Mouse (Mus musculus): ENCODE measurements at regions not wholly inside any gene's neighbourhood (a gene's known extent, or its start where the extent isn't known, plus 50 kb on each side); places are given as distances from the start of the nearest gene placed in this dataset.

DNA sequence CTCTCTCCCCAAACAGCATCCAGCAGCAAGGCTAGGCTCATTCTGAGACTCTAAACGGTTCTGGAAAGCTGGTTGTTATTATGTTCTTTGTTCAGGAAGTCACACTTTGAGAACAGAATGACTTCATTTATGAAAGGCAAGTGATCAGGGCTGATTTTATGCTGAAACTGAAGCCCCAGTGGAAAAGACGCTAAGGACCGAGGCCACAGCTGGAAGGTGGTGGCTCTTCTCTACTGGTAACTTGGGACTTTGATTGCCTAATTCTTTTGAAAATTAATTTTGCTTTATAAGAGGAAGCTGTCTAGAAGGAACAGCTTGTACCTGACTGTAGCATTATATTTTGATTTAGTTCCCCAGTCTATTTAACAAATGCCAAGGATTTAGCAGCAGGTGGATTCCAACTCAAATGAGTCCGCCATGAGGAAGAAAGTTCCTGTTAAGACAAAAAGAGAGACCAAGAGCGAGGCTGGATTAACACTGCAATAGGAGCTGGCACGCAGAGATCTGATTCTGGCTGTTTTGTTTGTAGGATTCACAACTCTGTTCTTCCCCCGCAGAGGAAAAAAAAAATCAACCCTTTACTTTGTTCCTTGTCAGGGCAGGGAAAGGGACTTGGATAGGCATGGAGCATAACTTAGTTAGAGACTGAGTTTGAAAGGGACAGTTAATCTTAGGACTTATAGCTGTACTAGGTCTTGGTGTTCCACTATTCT lies 388.3 kb upstream of the Slc30a5 start:
- Histone ChIP-seq H3K4me1 (ENCODE audit: control insufficient read depth, insufficient read depth, low read length) (no peaks in the 10 kb centered on the region; the same call in 1 of the 2 replicates), H3K4me3 (replicated peaks; ENCODE audit: control insufficient read depth, low read depth, low read length) (no peak overlapping the region), H3K27ac (ENCODE audit: control insufficient read depth, insufficient read depth, low read depth, low read length, poor library complexity) (no peak overlapping the region)
- 78% methylated on average over 7 of the region's 7 CpGs for whole genome bisulfite sequencing
- TF ChIP-seq CTCF (IDR thresholded peaks at IDR 0.05; ENCODE audit: control insufficient read depth, insufficient read depth, low read length) (no peak), POLR2A (IDR thresholded peaks at IDR 0.05; ENCODE audit: borderline replicate concordance, control insufficient read depth, low read depth, low read length) (no peak)

DNA sequence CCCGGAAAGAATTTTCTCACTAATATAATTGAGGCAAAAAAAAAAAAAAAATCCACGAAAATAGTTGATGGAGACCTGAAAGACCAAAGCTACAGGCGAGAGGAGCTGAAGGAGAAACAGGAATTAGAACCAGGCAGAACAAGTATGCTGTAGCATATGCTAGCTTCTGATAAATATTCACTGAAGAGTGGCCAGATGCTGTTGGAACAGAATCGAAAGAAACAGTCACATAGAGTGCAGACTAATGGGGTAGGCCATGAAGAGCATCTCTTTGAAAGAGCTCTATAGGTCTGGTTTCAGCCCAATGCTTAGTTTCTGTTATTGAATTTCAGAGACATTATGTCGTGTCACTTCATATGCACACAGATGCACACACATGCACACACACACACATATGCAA lies 386.3 kb upstream of the Slc30a5 start:
- no peak overlapping the region for H3K27ac ChIP-seq (ENCODE audit: control insufficient read depth, insufficient read depth, low read depth, low read length, poor library complexity)
- H3K4me1 ChIP-seq (ENCODE audit: control insufficient read depth, insufficient read depth, low read length) = no peaks in the 10 kb centered on the region; the same call in 1 of the 2 replicates
- no peak overlapping the region for H3K4me3 ChIP-seq (replicated peaks; ENCODE audit: control insufficient read depth, low read depth, low read length)
- TF ChIP-seq CTCF (IDR thresholded peaks at IDR 0.05; ENCODE audit: control insufficient read depth, insufficient read depth, low read length) (no peak), POLR2A (IDR thresholded peaks at IDR 0.05; ENCODE audit: borderline replicate concordance, control insufficient read depth, low read depth, low read length) (no peak)
- 76% methylated on average over 5 of the region's 5 CpGs for WGBS

GRCm38 (mm10) chr13:101216897-101217480 lies 383.8 kb upstream of the Slc30a5 start:
- TF ChIP-seq POLR2A (IDR thresholded peaks at IDR 0.05; ENCODE audit: borderline replicate concordance, control insufficient read depth, low read depth, low read length) = no peak
- no peak for TF ChIP-seq CTCF (IDR thresholded peaks at IDR 0.05; ENCODE audit: control insufficient read depth, insufficient read depth, low read length)
- Histone ChIP-seq H3K4me3 (replicated peaks; ENCODE audit: control insufficient read depth, low read depth, low read length) (no peak overlapping the region), H3K27ac (ENCODE audit: control insufficient read depth, insufficient read depth, low read depth, low read length, poor library complexity) (no peak overlapping the region), H3K4me1 (ENCODE audit: control insufficient read depth, insufficient read depth, low read length) (no peaks in the 10 kb centered on the region)
- WGBS = 81% methylated on average over 8 of the region's 8 CpGs

- Histone ChIP-seq H3K4me1 (ENCODE audit: control insufficient read depth, insufficient read depth, low read length) (no peaks in the 10 kb centered on the region), H3K27ac (ENCODE audit: control insufficient read depth, insufficient read depth, low read depth, low read length, poor library complexity) (no peak overlapping the region), H3K4me3 (replicated peaks; ENCODE audit: control insufficient read depth, low read depth, low read length) (no peak overlapping the region)
- 74% methylated on average over 4 of the region's 4 CpGs for WGBS
- TF ChIP-seq CTCF (IDR thresholded peaks at IDR 0.05; ENCODE audit: control insufficient read depth, insufficient read depth, low read length) (no peak), POLR2A (IDR thresholded peaks at IDR 0.05; ENCODE audit: borderline replicate concordance, control insufficient read depth, low read depth, low read length) (no peak)
Observed at GRCm38 (mm10) chr13:101216421-101216820, 383.2 kb upstream of the Slc30a5 start.

GRCm38 (mm10) chr13:101215792-101216221 lies 382.6 kb upstream of the Slc30a5 start:
- H3K4me1 ChIP-seq (ENCODE audit: control insufficient read depth, insufficient read depth, low read length) = no peaks in the 10 kb centered on the region
- no peak overlapping the region for H3K4me3 ChIP-seq (replicated peaks; ENCODE audit: control insufficient read depth, low read depth, low read length)
- no peak for TF ChIP-seq CTCF (IDR thresholded peaks at IDR 0.05; ENCODE audit: control insufficient read depth, insufficient read depth, low read length)
- no peak for TF ChIP-seq POLR2A (IDR thresholded peaks at IDR 0.05; ENCODE audit: borderline replicate concordance, control insufficient read depth, low read depth, low read length)
- no peak overlapping the region for H3K27ac ChIP-seq (ENCODE audit: control insufficient read depth, insufficient read depth, low read depth, low read length, poor library complexity)
- WGBS = 80% methylated on average over 11 of the region's 11 CpGs

DNA sequence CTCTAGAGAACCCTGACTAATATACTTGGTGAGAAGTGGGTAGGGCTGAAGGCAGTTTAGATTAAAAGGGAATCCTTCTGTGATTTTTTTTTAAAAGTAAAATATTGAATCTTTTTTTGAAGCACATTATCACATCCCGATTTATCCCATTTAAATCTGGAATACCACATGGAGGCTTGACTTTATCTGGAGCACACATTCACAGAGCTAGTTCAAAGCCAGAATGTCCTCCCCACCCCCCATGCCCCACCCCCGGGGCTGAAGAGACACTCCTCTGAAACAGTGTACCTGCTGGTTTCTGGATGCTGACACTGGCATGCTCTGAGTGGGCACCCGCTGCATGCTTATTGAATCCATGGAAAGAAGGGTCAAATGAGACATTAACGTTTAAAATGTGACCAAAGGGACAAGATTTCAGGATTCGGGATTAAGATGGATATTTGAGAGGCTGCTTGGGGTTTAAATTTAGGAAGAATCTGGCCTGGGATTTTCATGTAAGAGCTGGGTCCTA lies 382.0 kb upstream of the Slc30a5 start:
- Histone ChIP-seq H3K27ac (ENCODE audit: control insufficient read depth, insufficient read depth, low read depth, low read length, poor library complexity) (no peak overlapping the region), H3K4me3 (replicated peaks; ENCODE audit: control insufficient read depth, low read depth, low read length) (no peak overlapping the region), H3K4me1 (ENCODE audit: control insufficient read depth, insufficient read depth, low read length) (no peaks in the 10 kb centered on the region)
- 75% methylated on average over 5 of the region's 5 CpGs for WGBS
- TF ChIP-seq POLR2A (IDR thresholded peaks at IDR 0.05; ENCODE audit: borderline replicate concordance, control insufficient read depth, low read depth, low read length) (no peak), CTCF (IDR thresholded peaks at IDR 0.05; ENCODE audit: control insufficient read depth, insufficient read depth, low read length) (no peak)

DNA sequence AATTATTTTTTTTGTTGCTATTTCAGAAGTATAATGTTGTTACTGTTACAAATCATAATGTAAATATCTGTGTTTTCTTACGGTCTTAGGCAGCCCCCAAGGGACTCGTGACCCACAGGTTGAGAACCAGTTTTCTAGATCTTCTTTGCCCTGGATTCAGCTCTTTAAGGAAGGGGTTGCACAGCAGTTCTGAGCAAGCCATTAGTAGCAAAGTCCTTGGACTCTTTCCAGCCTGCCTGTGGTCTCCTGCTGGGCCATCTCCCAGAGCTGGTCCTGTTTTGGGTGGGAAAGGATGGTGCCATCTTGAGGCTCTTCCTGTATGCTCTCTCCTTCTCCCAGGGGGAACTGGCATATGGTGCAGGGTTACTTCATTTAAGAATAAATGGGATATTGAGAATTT lies 380.9 kb upstream of the Slc30a5 start:
- no peak overlapping the region for H3K27ac ChIP-seq (ENCODE audit: control insufficient read depth, insufficient read depth, low read depth, low read length, poor library complexity)
- H3K4me3 ChIP-seq (replicated peaks; ENCODE audit: control insufficient read depth, low read depth, low read length) = no peak overlapping the region
- WGBS = 89% methylated on average over 2 of the region's 2 CpGs
- TF ChIP-seq POLR2A (IDR thresholded peaks at IDR 0.05; ENCODE audit: borderline replicate concordance, control insufficient read depth, low read depth, low read length) (no peak), CTCF (IDR thresholded peaks at IDR 0.05; ENCODE audit: control insufficient read depth, insufficient read depth, low read length) (no peak)
- H3K4me1 ChIP-seq (ENCODE audit: control insufficient read depth, insufficient read depth, low read length) = no peaks in the 10 kb centered on the region

DNA sequence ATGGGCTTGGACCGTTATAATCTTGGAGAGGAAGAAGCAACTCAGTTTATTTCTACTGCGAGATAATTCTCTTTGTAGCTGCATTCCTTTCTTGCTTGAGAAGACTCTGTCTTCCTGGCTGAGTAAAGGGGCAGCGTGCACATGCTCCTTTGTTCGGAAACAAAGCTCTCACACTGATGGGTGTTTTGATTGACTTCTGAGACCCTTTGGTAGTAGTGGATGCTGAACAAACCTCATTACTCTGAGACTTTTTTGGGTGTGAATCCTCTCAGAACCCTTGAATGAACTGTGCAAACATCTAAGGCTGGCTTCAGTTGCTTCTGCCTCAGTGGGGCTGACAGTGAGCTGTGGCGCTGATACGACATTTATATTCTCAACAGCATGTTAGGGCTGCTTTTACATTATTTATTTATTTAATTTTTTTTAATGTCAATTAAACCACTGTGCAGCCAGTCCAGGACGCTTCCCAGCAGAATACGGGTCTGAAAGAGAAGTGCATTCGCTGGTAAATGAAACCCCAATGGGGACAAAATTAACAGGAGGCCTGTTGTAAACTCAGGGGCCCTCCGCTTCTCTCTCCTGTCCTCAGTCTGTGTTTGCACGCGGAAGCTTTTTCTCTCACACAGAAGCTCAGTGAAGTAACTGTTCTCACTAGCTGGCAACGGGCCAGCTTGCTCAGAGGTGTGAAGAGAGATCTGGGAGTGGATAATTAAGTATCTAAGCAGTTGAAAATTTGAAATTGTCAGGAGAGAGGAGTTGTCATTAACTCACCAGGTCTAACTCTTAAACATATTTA lies 380.1 kb upstream of the Slc30a5 start:
- Histone ChIP-seq H3K27ac (ENCODE audit: control insufficient read depth, insufficient read depth, low read depth, low read length, poor library complexity) (no peak overlapping the region), H3K4me1 (ENCODE audit: control insufficient read depth, insufficient read depth, low read length) (no peaks in the 10 kb centered on the region), H3K4me3 (replicated peaks; ENCODE audit: control insufficient read depth, low read depth, low read length) (no peak overlapping the region)
- TF ChIP-seq POLR2A (IDR thresholded peaks at IDR 0.05; ENCODE audit: borderline replicate concordance, control insufficient read depth, low read depth, low read length) (no peak), CTCF (IDR thresholded peaks at IDR 0.05; ENCODE audit: control insufficient read depth, insufficient read depth, low read length) (no peak)
- WGBS = 79% methylated on average over 13 of the region's 13 CpGs
